Mouse (Mus musculus) adrenal gland, adult 2 months (tissue): Measurements from ENCODE around the gene Stx8. TPM values are rescaled to one million over a fixed set of nuclear protein-coding genes. Genes with fewer than 3 reads are reported as not detected.

Experiments
- DNase-seq: peaks from one replicate; pipeline ENCODE4 v3.0.0; 2021
- polyA plus RNA-seq: library from polyadenylated mRNA; depleted of rRNA; stranded (reverse); fragments of >200 nt; gene quantifications from 2 replicates; pipeline ENCODE4 v1.2.3, GENCODE M21; 2012
- total RNA-seq, 2 experiments: library from RNA; stranded (reverse); gene quantifications; 2 replicates each; pipeline ENCODE4 v1.2.3; 2021

The Stx8 gene
- total and polyA plus RNA-seq, 3 experiments, result 2.2 to 36.1 (median 28.5) TPM

- DNase-seq, result no peak
Measured at GRCm38 (mm10) chr11:68145066-68145585, 179.1 kb downstream of the Stx8 start.

- no peak for DNase-seq
Measured at GRCm38 (mm10) chr11:68145586-68146455, 179.8 kb downstream of the Stx8 start.

- no peak for DNase-seq
Measured at GRCm38 (mm10) chr11:68146456-68146851, 180.5 kb downstream of the Stx8 start.

GRCm38 (mm10) chr11:68150938-68151337, 184.9 kb downstream of the Stx8 start:
- DNase-seq, result no peak

GRCm38 (mm10) chr11:68155821-68156220, 189.8 kb downstream of the Stx8 start:
- DNase-seq, result no peak

GRCm38 (mm10) chr11:68158166-68158565, 192.2 kb downstream of the Stx8 start:
- no peak for DNase-seq

GRCm38 (mm10) chr11:68159867-68160266, 193.9 kb downstream of the Stx8 start:
- no peak for DNase-seq

- DNase-seq, result no peak
Measured at GRCm38 (mm10) chr11:68164408-68164807, 198.4 kb downstream of the Stx8 start.

GRCm38 (mm10) chr11:68168427-68168826, 202.4 kb downstream of the Stx8 start:
- no peak for DNase-seq

- DNase-seq, result peak; percentile 40
Measured at GRCm38 (mm10) chr11:68171973-68172647, 206.1 kb downstream of the Stx8 start.

- DNase-seq, result no peak
Measured at GRCm38 (mm10) chr11:68172648-68173045, 206.7 kb downstream of the Stx8 start.

GRCm38 (mm10) chr11:68176550-68176949, 210.6 kb downstream of the Stx8 start:
- no peak for DNase-seq

- DNase-seq, result no peak
Measured at GRCm38 (mm10) chr11:68177415-68177814, 211.4 kb downstream of the Stx8 start.

GRCm38 (mm10) chr11:68185647-68186046, 219.7 kb downstream of the Stx8 start:
- no peak for DNase-seq

- DNase-seq, result no peak
Measured at GRCm38 (mm10) chr11:68187242-68187641, 221.2 kb downstream of the Stx8 start.

- peak; percentile 26 for DNase-seq
Measured at GRCm38 (mm10) chr11:68188695-68189201, 222.8 kb downstream of the Stx8 start.

GRCm38 (mm10) chr11:68190849-68191248, 224.9 kb downstream of the Stx8 start:
- DNase-seq, result no peak

GRCm38 (mm10) chr11:68195168-68195567, 229.2 kb downstream of the Stx8 start:
- no peak for DNase-seq

GRCm38 (mm10) chr11:68195693-68196176, 229.7 kb downstream of the Stx8 start:
- DNase-seq, result no peak

GRCm38 (mm10) chr11:68196566-68196965, 230.6 kb downstream of the Stx8 start:
- peak; percentile 19 for DNase-seq

- no peak for DNase-seq
Measured at GRCm38 (mm10) chr11:68197471-68197870, 231.5 kb downstream of the Stx8 start.

- DNase-seq, result no peak
Measured at GRCm38 (mm10) chr11:68198696-68199095, 232.7 kb downstream of the Stx8 start.

- DNase-seq, result no peak
Measured at GRCm38 (mm10) chr11:68199103-68199502, 233.1 kb downstream of the Stx8 start.
